Mouse (Mus musculus) adrenal gland, adult (tissue): ENCODE data around the gene Bcr.

ENCODE experiments used
- DNase-seq, 2 experiments: peaks; one replicate each; pipeline ENCODE4 v3.0.0; 2022 to 2023; ENCODE audit warnings: low spot score in 1 of 2; ENCODE audit not compliant: inconsistent age in 2 of 2

Bcr gene

GRCm38 (mm10) chr10:75093252-75093987, 33.0 kb downstream of the Bcr start:
- DNase-seq = peak in 1 of 2 experiments; percentile 35

DNA sequence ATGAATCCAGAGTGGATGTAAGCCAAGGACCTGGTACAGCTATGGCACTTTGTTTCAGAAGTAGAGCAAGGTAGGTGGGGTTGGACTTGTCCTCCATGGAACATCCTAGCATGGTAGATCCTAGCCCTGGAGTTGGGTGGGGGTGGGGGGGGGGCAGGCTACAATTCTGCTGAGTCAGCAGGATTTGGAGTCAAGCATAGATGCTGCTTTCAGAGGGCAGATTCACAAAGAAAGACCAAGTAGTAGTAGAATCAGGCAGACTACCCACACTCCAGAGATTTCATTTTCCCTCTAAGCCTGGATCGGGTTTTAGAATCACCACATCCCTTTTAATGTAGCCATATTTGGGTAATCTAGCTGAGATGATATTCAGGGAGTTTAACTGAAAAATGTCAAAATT, 33.9 kb downstream of the Bcr start:
- DNase-seq = no peak

DNA sequence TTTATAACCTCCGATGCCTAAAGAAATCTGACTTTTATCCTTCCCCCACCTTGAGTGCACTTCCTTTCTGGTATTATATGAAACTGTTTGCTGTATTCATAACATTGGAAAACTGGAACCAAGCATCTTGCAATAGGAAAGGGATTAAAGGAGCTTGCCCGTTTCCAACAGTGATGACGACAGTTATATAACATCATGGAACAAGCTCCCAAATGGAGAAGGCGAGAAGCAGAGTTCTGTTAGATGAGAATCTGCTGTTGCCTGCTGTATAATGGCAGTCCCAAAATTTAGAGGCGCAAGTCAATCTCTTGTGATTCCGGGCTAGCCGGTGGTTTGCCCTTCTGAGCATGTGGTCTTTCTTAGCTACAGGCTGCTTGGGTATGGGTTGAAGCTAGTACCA, 34.8 kb downstream of the Bcr start:
- no peak for DNase-seq

GRCm38 (mm10) chr10:75098446-75099183, 38.2 kb downstream of the Bcr start:
- no peak for DNase-seq

GRCm38 (mm10) chr10:75100298-75100697, 39.9 kb downstream of the Bcr start:
- DNase-seq = peak in 1 of 2 experiments; percentile 26

- no peak for DNase-seq
Measured at GRCm38 (mm10) chr10:75103502-75103901, 43.1 kb downstream of the Bcr start.

GRCm38 (mm10) chr10:75104191-75105098, 44.1 kb downstream of the Bcr start:
- peak; percentile 73 to 75 for DNase-seq

DNA sequence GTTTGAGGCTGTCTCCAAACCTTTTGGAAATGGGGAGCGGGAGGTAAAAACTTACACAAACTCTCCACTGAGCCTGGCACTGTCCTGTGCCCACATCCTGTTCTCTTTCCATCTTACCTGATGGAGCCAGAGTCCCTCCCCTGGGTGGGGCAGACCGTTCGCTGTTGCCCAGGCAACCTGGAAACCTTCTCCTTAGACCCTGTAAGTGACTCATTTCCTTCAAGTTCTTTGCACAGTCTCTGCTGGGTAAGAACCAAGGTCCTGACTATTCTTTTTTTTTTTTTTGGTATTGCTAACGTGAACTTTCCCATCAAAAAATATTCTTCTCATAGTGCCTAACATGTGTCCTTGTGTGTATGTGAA, 44.7 kb downstream of the Bcr start:
- peak in 1 of 2 experiments; percentile 64 for DNase-seq

- DNase-seq = no peak
Measured at GRCm38 (mm10) chr10:75105687-75106086, 45.3 kb downstream of the Bcr start.

- DNase-seq = peak in 1 of 2 experiments; percentile 62
Measured at GRCm38 (mm10) chr10:75106940-75107381, 46.6 kb downstream of the Bcr start.

GRCm38 (mm10) chr10:75108092-75108491, 47.7 kb downstream of the Bcr start:
- DNase-seq = peak in 1 of 2 experiments; percentile 63

DNA sequence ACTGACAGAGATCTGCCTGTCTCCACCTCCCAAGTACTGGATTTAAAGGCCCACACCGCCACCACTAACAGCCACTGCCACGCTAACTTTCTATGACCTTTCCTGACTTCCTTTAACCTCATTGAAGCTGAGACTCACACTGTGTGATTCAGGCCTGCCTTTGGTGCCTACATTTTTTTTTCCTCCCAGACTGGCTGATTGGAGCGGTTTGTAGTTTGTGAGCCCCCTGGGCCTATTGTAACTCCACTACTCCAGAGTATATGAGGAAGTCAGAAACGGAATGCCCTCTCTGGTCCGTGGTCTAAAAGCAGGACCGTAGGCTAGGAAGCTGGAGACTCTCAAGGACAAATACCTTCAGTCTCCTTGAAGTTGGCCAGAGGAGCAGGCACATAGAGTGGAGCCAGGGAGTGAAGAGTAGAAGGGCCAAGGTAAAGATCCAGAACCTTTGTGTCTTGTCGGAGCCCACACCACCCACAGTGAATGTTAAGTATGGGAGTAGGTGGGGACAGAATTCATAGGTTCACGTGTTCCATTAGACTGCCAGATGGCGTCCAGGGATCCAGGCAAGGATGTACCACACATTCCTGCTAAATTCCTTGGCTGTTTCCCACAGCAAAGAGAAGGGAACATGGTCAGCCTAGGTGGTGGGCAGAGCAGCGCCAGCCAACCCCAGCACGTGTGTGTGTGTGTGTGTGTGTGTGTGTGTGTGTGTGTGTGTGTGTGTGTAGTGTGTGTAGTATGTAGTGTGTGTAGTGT, 51.2 kb downstream of the Bcr start:
- DNase-seq = peak; percentile 38 to 79

DNA sequence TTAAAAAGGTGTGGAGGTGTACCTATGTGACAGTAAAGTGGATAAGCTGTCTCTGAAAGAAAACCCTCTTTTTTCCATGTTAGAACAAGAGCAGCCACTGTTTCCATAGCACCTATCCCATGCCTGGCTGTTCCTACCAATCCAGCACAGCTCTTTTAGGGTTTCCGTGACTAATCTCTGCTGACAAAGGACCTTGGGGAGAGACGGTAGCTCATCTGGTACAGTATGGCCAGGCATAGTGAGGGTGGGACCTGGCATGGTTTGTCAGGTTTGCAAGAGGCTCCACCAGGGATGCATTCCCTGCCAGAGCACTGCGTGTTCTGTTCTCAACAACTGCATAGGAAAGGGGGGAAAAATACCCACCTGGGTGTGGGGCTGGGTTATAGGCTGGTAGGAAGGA, 52.0 kb downstream of the Bcr start:
- peak; percentile 78 to 81 for DNase-seq

DNA sequence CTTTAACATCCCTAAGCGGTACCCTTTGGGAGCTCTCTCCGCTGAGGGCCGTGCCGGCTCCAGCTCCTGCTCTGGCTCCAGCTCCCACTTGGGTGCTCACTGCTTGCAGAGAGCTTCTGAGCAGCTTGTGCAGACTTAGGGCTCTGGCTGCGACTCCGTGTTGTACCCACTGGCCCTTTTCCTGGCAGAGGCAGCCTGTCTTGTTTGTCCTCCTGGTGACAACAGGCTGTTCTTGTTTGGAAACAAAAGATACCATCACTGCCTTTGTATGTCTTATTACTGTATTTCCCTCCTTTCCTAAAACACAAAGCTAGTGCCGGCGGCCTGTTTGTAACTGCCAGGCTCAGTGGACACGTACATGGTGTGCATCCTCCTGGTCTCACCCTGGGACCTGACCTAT, 53.2 kb downstream of the Bcr start:
- no peak for DNase-seq

- no peak for DNase-seq
Measured at GRCm38 (mm10) chr10:75115240-75115639, 54.8 kb downstream of the Bcr start.

GRCm38 (mm10) chr10:75116842-75117457, 56.6 kb downstream of the Bcr start:
- DNase-seq = no peak

DNA sequence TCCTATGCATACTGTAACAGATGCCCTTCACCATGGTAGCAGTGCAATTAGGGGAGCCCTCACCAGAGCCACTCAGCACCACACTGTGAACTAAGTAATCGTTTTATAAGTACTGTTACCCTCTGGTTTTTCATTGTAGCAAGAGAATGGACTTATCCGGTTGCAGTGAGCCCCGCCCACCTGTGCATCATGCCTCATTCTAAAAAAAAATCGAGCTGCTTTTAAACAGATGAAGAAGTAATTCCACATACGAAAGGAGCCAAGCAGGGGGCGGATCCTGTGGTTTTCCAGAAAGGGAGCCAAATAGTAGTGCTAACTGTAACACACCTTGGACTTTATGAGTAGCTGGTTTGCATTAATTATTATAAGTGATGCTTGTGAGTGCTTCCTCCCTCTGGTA, 58.1 kb downstream of the Bcr start:
- DNase-seq = peak in 1 of 2 experiments; percentile 29

GRCm38 (mm10) chr10:75119396-75119795, 59.0 kb downstream of the Bcr start:
- DNase-seq = peak; percentile 73 to 79

GRCm38 (mm10) chr10:75120176-75120575, 59.8 kb downstream of the Bcr start:
- peak in 1 of 2 experiments; percentile 47 for DNase-seq

DNA sequence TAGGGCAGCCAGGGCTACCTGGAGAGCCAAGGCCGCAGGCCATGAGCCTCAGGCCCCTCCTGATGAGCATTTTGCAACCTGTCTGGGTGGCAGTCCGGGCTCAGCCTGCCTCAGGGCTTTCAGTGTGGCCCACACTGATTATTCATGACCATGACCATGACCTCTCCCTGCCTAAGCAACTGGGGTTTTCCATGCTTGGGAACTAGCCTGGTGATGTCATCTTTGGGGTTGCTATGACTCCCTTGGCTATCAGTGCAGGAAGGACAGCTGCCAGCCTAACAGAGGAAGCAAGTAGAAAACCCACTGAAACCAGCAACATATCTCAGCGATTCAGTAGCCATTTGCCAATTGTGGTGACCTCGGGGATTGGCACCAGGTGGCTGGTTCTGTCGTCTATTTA, 60.6 kb downstream of the Bcr start:
- peak; percentile 91 to 96 for DNase-seq
